Mouse (Mus musculus) C2C12 (cell line): ENCODE measurements around the gene Mcfd2.
A peak's percentile ranks its signal among the peaks of the same experiment; 100 is the strongest.

Experiments
- CEBPB ChIP-seq: IDR thresholded peaks from one replicate; pipeline ENCODE4 v1.6.1; 2011; ENCODE audit warnings: low read depth, mild to moderate bottlenecking, control low read depth, moderate library complexity
- CTCF ChIP-seq: IDR thresholded peaks from one replicate; pipeline ENCODE4 v1.5.1; 2011; ENCODE audit not compliant: control insufficient read depth, insufficient read depth, insufficient read length
- FOSL1 ChIP-seq: IDR thresholded peaks from one replicate; pipeline ENCODE4 v1.8.0; 2011; ENCODE audit warnings: mild to moderate bottlenecking, low read length; ENCODE audit not compliant: poor library complexity, insufficient read depth, severe bottlenecking
- MAX ChIP-seq: IDR thresholded peaks from one replicate; pipeline ENCODE4 v1.6.1; 2011; ENCODE audit warnings: mild to moderate bottlenecking, control low read depth
- MYOD1 ChIP-seq: IDR thresholded peaks from one replicate; pipeline ENCODE4 v1.6.1; 2011; ENCODE audit warnings: low read depth; ENCODE audit not compliant: control insufficient read depth, insufficient read length
- MYOG ChIP-seq: IDR thresholded peaks from one replicate; pipeline ENCODE4 v1.6.1; 2011; ENCODE audit not compliant: control insufficient read depth, insufficient read length; ENCODE audit errors: extremely low read depth
- USF1 ChIP-seq: IDR thresholded peaks from one replicate; pipeline ENCODE4 v1.6.1; 2011; ENCODE audit warnings: low read depth, mild to moderate bottlenecking, control low read depth, moderate library complexity

DNA sequence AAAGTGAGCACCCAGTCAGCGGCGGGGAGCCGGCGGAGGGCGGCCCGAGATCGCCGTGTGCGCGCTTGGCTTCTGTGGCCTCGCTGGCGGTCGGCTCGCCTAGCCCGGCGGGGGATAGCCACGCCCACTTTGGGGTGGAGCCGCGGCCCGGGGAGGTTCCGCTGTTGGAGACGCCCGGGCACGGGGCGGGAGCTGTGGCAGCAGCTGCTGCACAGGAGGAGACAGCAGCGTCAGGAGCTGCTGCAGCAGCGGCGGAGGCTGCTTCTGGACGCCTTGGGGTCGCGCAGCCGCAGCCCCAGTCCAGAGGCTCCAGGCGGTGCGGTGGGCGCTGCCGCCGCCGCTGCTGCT lies 16.9 kb upstream of the Mcfd2 start, which contains the start of gene Ttc7:
- TF ChIP-seq CTCF (no peak), USF1 (no peak), MYOG (no peak), MYOD1 (peak; percentile 56), CEBPB (no peak), MAX (no peak), FOSL1 (no peak)
